Mouse (Mus musculus) olfactory bulb, adult 2 months (tissue): Measurements from ENCODE around the gene L3mbtl1. TPM values are rescaled to one million over a fixed set of nuclear protein-coding genes. Genes with fewer than 3 reads are reported as not detected.

Source experiments
- H3K27ac ChIP-seq: fragments of 200-500 bp; 2 replicates; pipeline ENCODE4 v1.5.1; 2012; ENCODE audit warnings: low read depth, low read length; ENCODE audit not compliant: insufficient read depth
- H3K4me1 ChIP-seq: fragments of 200-500 bp; 2 replicates; pipeline ENCODE4 v1.6.1; 2012; ENCODE audit warnings: low read length; ENCODE audit not compliant: control insufficient read depth, insufficient read depth
- H3K4me3 ChIP-seq: fragments of 200-500 bp; 2 replicates; pipeline ENCODE4 v1.5.1; 2012; ENCODE audit warnings: mild to moderate bottlenecking, low read depth, low read length, moderate library complexity; ENCODE audit not compliant: insufficient read depth
- CTCF ChIP-seq: fragments of 200-500 bp; IDR thresholded peaks from 2 replicates; pipeline ENCODE4 v1.5.1; 2012; ENCODE audit warnings: low read depth, mild to moderate bottlenecking, low read length, moderate library complexity; ENCODE audit not compliant: insufficient read depth
- POLR2A ChIP-seq: fragments of 200-500 bp; IDR thresholded peaks from 2 replicates; pipeline ENCODE4 v1.6.1; 2012; ENCODE audit warnings: mild to moderate bottlenecking, low read depth, low read length, moderate library complexity; ENCODE audit not compliant: insufficient read depth
- WGBS: fragments of 180-500 bp; shearing (Covaris S2); methylation state at CpG from one replicate; pipeline ENCODE4 v1.1.7; 2018; 5-methylcytosine and 5-hydroxymethylcytosine counted together
- polyA plus RNA-seq: library from polyadenylated mRNA; stranded (reverse); fragments of >200 nt; gene quantifications from 2 replicates; pipeline ENCODE4 v1.2.4, GENCODE M21; 2012; ENCODE audit warnings: low replicate concordance; ENCODE audit not compliant: missing spikeins, insufficient read depth, insufficient read length

Gene L3mbtl1
- polyA plus RNA-seq, 1 experiment: not detected

DNA sequence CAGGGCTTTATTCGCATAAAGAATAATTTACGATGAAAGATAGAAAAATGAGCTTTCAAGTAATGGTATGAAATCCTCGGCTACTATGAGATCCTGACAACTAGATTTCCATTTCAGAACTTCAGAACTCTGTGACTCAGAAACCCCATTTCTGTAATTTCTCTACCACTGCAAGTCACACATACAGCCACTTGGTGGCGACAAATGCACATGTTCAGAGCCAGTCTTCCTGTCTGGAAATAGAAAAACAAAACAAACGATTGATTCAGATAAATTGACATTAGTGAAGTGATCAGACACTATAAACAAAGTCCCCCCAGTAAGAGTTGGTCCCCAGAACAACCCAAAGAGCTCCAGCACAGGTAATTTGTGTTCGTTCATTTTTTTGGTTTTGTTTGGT lies 21.1 kb upstream of the L3mbtl1 start:
- TF ChIP-seq CTCF: no peak
- TF ChIP-seq POLR2A: no peak
- H3K27ac ChIP-seq: no peak overlapping the region
- 13% methylated on average over 6 of the region's 6 CpGs for WGBS
- no peak overlapping the region for H3K4me3 ChIP-seq
- H3K4me1 ChIP-seq: no peaks in the 10 kb centered on the region

DNA sequence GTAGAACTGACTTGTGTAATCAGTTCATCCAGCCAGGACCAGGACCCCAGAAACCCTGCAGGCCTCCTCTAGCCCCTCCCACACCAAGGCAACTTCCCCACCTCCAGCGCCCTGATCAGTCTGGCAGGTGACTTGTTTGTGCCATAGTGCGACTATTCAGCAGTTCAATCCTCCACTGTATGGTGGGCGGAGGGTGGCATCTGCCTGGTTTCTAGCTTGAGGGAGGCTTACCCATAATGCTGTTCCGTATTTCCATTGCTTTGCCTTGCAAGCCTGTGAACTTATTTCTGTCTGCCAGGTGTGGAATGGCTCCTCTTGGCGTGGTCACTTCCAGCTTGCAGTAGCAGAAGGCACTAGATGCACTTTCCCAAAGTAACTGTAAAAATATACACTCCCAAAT lies 20.4 kb upstream of the L3mbtl1 start:
- TF ChIP-seq POLR2A (no peak), CTCF (no peak)
- Histone ChIP-seq H3K4me3 (no peak overlapping the region), H3K27ac (no peak overlapping the region), H3K4me1 (no peaks in the 10 kb centered on the region)
- WGBS: 74% methylated on average over 5 of the region's 5 CpGs

DNA sequence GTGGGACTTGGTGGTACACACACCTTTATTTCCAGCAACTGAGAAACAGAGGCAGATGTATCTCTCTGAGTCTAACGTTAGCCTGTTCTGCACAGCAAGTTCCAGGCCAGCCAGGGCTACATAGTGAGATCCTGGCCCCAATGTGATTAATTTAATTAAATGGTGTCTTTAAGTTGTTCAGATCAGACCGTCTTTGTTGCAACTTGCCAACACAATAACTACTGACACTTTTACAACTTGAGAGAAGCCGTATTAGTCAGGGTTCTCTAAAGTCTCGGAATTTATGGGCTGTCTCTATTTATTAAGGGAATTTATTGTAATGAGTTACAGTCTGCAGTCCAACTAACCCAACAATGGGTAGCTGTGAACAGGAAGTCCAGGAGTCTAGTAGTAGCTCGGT lies 19.1 kb upstream of the L3mbtl1 start:
- Histone ChIP-seq H3K4me1 (no peaks in the 10 kb centered on the region), H3K4me3 (no peak overlapping the region), H3K27ac (no peak overlapping the region)
- no peak for TF ChIP-seq POLR2A
- 74% methylated on average over 5 of the region's 5 CpGs for WGBS

DNA sequence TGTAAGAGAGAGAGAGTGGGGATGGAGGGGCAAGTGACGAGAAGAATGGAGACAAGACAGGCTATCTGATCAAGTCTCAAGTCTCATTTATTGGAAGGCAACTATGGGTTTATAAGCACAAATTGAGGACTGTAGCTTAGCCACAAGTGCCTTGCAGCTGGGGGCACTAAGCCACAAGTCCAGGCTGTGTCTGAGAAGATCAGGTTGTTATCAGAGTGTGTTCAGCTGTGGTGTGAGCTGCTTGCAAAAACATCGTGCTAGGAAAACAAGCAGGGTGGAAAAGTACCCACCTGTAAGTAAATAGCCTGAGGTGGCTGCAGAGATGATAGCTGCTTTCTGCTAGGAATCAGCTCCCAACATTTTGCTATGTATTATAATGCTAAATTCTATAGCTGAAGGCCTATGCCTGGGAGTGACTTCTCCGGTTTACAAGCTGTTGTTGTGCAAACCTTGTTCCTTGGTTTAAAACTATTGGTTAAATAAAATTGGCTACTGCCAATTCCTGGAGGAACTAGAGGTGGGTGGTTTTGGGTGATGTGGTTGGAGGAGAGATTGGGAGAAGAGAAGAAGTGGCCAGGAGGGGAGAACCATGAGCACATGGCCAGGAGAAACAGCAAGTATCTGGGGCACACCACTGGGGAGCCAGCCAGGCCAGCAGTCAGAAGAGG lies 15.2 kb upstream of the L3mbtl1 start:
- Histone ChIP-seq H3K4me1 (peaks cover 2% of the 10 kb centered on the region), H3K27ac (no peak overlapping the region), H3K4me3 (no peak overlapping the region)
- 75% methylated on average over 3 of the region's 3 CpGs for WGBS
- TF ChIP-seq POLR2A (no peak), CTCF (no peak)

DNA sequence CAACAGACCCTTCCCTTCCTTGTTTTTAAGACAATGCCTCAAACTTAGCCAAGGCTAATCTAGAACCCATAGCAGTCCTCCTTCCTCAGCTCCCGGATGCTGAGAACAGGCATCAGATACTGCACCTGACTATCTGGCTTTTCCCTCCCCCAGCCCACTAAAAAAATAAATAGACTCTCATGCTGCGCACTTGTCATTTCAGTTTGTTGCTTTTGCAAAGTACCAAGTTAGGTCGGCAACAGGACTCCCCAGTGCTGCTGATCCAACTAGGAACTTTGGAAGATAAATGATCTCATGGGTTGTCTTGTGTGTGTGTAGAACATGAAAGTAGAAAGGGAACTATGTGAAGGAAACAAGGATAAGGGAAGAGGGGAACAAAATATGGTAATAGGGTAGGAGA lies 13.6 kb upstream of the L3mbtl1 start:
- no peak overlapping the region for H3K4me3 ChIP-seq
- TF ChIP-seq POLR2A: no peak
- no peak for TF ChIP-seq CTCF
- 87% methylated on average over 3 of the region's 3 CpGs for WGBS
- no peak overlapping the region for H3K27ac ChIP-seq
- H3K4me1 ChIP-seq: peaks cover 2% of the 10 kb centered on the region

DNA sequence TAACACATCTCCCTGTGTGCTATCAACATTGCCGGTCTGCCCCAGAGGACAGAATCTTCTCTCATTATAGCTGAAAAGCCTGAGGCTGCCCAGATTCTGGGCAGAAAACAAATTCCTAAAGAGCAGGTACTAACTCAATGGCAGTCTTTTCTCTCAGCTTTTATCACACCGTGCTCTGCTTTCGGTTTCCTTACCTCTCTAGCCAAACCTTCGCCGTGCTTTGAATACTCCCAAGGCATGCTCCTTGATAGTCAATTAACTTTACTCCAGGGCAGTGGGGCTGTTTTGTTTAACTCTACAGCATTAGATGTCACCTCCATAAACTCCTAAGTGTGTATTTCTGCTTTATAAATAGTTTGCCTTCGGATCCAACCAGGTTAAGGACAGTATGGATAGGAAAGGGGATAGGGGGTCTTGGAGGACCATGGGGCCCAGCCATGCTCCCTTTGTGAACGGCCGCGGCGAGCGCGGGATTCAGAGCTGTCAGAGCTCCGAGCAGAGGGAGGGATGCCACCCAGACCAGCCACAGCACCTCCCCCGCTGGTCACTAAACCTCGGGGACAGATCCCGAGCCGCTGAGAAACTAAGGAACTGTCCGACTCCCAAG lies 12.7 kb upstream of the L3mbtl1 start:
- Histone ChIP-seq H3K4me3 (peak overlapping the region; percentile 81), H3K4me1 (peaks cover 2% of the 10 kb centered on the region), H3K27ac (peak overlapping the region; percentile 90)
- TF ChIP-seq CTCF: no peak
- no peak for TF ChIP-seq POLR2A
- WGBS: 1% methylated on average over 18 of the region's 18 CpGs

DNA sequence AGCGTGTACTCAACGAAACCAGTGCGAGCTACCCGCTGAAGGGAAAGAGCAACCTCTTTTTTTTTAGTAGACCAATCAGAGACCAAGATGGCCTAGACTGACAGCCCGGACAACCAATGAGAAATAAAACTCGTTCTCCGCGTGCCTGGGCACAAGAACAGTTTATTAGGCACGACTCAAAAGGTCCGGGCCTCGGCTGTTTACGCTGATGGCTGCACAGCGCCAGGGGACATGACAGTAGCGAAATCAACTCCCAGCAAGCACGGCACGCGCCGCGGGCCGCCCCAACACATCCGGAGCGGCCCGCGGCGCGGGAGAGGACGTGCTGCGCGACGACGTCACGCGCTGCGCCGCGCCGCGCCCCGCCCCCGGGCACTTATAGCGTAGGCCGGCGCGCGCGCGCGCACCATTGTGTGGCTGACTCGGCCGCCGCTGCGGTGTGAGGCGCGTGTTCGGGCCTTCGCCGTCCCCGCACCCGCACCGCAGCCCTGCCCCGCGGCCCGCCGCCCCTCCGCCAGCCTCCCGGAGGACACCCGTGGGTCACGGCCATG lies 12.1 kb upstream of the L3mbtl1 start, which contains the start of gene Srsf6:
Srsf6 (plus strand) TSS at position 406 of the 551 bp plus-strand sequence.
- H3K4me1 ChIP-seq: peaks cover 2% of the 10 kb centered on the region
- peak within 1 kb of the TSS; percentile 90 for H3K27ac ChIP-seq
- TF ChIP-seq POLR2A: peak; percentile 100
- TF ChIP-seq CTCF: no peak
- H3K4me3 ChIP-seq: peak within 1 kb of the TSS; percentile 81
- under 1% methylated on average over 67 of the region's 68 CpGs for WGBS

DNA sequence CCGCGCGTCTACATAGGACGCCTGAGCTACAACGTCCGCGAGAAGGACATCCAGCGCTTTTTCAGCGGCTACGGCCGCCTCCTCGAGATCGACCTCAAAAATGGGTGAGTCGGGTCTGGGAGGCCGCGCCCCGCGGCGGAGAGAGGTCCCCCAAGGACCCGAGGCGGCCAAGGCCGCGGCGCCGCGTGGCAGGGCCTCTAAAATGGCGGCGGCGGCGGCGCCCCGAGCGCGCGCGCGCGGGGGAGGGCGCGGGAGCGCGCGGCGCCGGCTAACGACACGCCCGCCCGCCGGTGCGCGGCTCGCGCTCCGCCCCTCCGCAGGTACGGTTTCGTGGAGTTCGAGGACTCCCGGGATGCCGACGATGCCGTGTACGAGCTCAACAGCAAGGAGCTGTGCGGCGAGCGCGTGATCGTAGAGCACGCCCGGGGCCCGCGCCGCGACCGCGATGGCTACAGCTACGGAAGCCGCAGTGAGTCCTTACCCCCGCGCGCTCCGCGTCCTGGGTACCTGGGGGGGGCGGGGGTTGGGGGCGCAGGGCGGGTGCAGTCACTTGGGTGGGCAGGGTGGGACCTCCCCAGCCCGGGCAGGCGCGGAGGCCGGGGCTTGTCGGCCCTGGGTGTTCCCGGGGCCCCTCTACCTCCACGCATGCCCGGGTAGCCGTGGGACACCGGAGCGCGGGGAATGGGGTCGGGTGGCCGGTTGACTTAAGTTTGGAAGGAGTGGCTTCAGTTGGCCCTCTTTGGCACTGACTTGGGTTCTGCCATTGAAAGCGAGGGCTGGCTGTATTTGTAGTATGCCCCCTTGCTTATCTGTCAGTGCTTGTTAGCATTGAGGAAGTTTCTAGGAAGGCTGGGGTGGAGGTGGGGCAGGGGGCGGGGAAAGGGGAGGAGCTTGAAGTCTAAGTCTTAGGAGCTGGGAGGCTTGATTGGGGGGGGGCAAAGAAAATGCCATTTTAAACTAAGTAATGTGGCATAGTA lies 11.3 kb upstream of the L3mbtl1 start:
- H3K4me1 ChIP-seq: peaks cover 2% of the 10 kb centered on the region
- peak overlapping the region; percentile 90 for H3K27ac ChIP-seq
- WGBS: 2% methylated on average over 100 of the region's 103 CpGs
- H3K4me3 ChIP-seq: peak overlapping the region; percentile 81
- TF ChIP-seq POLR2A: no peak
- no peak for TF ChIP-seq CTCF
